Mouse (Mus musculus): ENCODE results near the gene Gm8906. TPM values are rescaled to one million over a fixed set of nuclear protein-coding genes. Genes with fewer than 3 reads are reported as not detected.
"Not testable (repeated sequence)": the region's sequence is repeated elsewhere in the genome, so short reads cannot be mapped to it uniquely, and the experiment has no call there.

The Gm8906 gene
- total RNA-seq (2012; rRNA removed) = not detected in 2 replicates

GRCm38 (mm10) chr5:11502385-11502784 is at the start of gene Gm8906:
Gene Gm8906 (plus strand): TSS chr5:11502685.
- H3K36me3 ChIP-seq (ENCODE audit: control insufficient read depth, insufficient read depth, low read length, poor library complexity, severe bottlenecking); H3K9me3 ChIP-seq (ENCODE audit: control insufficient read depth, insufficient read depth, low read depth, low read length); DNase-seq (ENCODE audit: low read depth, low spot score); H3K4me1 ChIP-seq (ENCODE audit: control insufficient read depth in 2 of 2, insufficient read depth in 2 of 2, low read length in 2 of 2, poor library complexity in 1 of 2); H3K27ac ChIP-seq (ENCODE audit: insufficient read depth, low read depth, low read length, poor library complexity, severe bottlenecking); in situ Hi-C loops (cut with MboI; ENCODE audit: low sequenced_read_pairs in 2 of 2, unreplicated experiment in 2 of 2); H3K4me3 ChIP-seq (ENCODE audit: insufficient read depth in 1 of 2, low read depth in 1 of 2, low read length in 2 of 2, poor library complexity in 1 of 2, severe bottlenecking in 1 of 2); H3K9ac ChIP-seq (ENCODE audit: insufficient read depth, low read depth, low read length, poor library complexity, severe bottlenecking): not testable (repeated sequence)

Other genes with a start within 250 kb of the Gm8906 start
- not detected in 2 replicates for gene Gm8890, start 246.7 kb upstream of the Gm8906 start, total RNA-seq (2012; rRNA removed)
- gene Speer1, start 161.2 kb upstream of the Gm8906 start, total RNA-seq (2012; rRNA removed) = not detected in 2 replicates
- not detected in 2 replicates for gene Gm8897, start 86.3 kb upstream of the Gm8906 start, total RNA-seq (2012; rRNA removed)
- not detected in 2 replicates for gene Gm6460, start 92.2 kb downstream of the Gm8906 start, total RNA-seq (2012; rRNA removed)
- gene Gm8922, start 179.3 kb downstream of the Gm8906 start, total RNA-seq (2012; rRNA removed) = not detected in 2 replicates